Comparison of ENCODE assay signal across 18 mouse cellular contexts in genomic region chr14:85935091-85935490, GRCm38 (mm10).
DNase-seq lines count a peak whose midpoint lies in the region; TF ChIP-seq lines count a peak whose summit lies in the region.
"Had no signal": no experiment of that assay in that cellular context is flagged by ENCODE, and none has a peak within 500 bp of the region (broad histone marks: within the 10 kb centered on the region; RNA-seq: fewer than 3 reads in every experiment).

No protein-coding gene starts in this region.

- TF ChIP-seq CTCF in layer of hippocampus, adult 2 months (conservative IDR thresholded peaks at IDR 0.05) = no peak

- DNase-seq in layer of hippocampus, adult 2 months (ENCODE audit: low spot score in 2 of 2) = no peak
- DNase-seq in layer of hippocampus, postnatal 36 days = no peak
- DNase-seq in right cerebral cortex, adult 18-20 months = peak; percentile 37
- no peak for DNase-seq in right cerebral cortex, postnatal 10 days (ENCODE audit: low spot score in 2 of 2)
- peak; percentile 81 for DNase-seq in telencephalon, adult 2 months (ENCODE audit: low read depth, low spot score)
- DNase-seq in retina, postnatal 1 day = no peak
- DNase-seq: adrenal gland, adult 8-10 months; adrenal gland, postnatal 25 days; cerebellum, adult 18-20 months; cerebellum, adult 9-10 months; cerebellum, postnatal 14 days; gastrocnemius, adult 2 months; gastrocnemius, postnatal 14 days; heart, adult 11 months had no signal

- H3K27ac ChIP-seq in layer of hippocampus, adult 2 months = peak overlapping the region; percentile 53
- H3K27ac ChIP-seq: forebrain, embryonic 10.5 days; forebrain, embryonic 13.5 days; gastrocnemius, adult 2 months; hindbrain, embryonic 12.5 days; hindbrain, embryonic 15.5 days had no signal

- no peak overlapping the region for H3K4me3 ChIP-seq in layer of hippocampus, adult 2 months
- H3K4me3 ChIP-seq: forebrain, embryonic 10.5 days; forebrain, embryonic 13.5 days; gastrocnemius, adult 2 months; hindbrain, embryonic 12.5 days; hindbrain, embryonic 15.5 days had no signal

Comparison
In these comparisons a context has a peak if more than half of its experiments do, and no peak if none do; other contexts are left out.
1. DNase-seq: peak in right cerebral cortex, adult 18-20 months (single experiment) and telencephalon, adult 2 months (single experiment); none in layer of hippocampus, adult 2 months (0 of 2), layer of hippocampus, postnatal 36 days (0 of 2), right cerebral cortex, postnatal 10 days (0 of 2) and retina, postnatal 1 day (single experiment).